ENCODE assay signal across 12 mouse cellular contexts in genomic region chr9:58441351-58442104, GRCm38 (mm10). TPM values are rescaled to one million over a fixed set of nuclear protein-coding genes. Genes with fewer than 3 reads are reported as not detected.
A peak's percentile ranks its signal among the peaks of the same experiment; 100 is the strongest.
DNase-seq lines count a peak whose midpoint lies in the region; ATAC-seq lines count a peak whose summit lies in the region.
"Had no signal": no experiment of that assay in that cellular context is flagged by ENCODE, and none has a peak within 500 bp of the region (broad histone marks: within the 10 kb centered on the region; RNA-seq: fewer than 3 reads in every experiment).

No protein-coding gene starts in this region.

- 72% methylated on average over 6 of the region's 6 CpGs for WGBS in midbrain, embryonic 15.5 days
- WGBS in midbrain, embryonic 14.5 days, result 83% methylated on average over 6 of the region's 6 CpGs
- WGBS in limb, embryonic 15.5 days, result 49% methylated on average over 6 of the region's 6 CpGs

- H3K9ac ChIP-seq in midbrain, embryonic 15.5 days, result no peak overlapping the region
- H3K9ac ChIP-seq in midbrain, embryonic 14.5 days (replicated peaks; ENCODE audit: low read length), result no peak overlapping the region
- H3K9ac ChIP-seq in limb, embryonic 15.5 days, result no peak overlapping the region
- H3K9ac ChIP-seq: liver, embryonic 13.5 days; midbrain, embryonic 12.5 days had no signal

- no peak for ATAC-seq in midbrain, embryonic 15.5 days (replicated peaks)
- ATAC-seq in midbrain, embryonic 14.5 days (ENCODE audit: low FRiP score, low TSS enrichment), result no peak
- no peak for ATAC-seq in limb, embryonic 15.5 days (ENCODE audit: insufficient number of reproducible peaks, low FRiP score, low TSS enrichment, low read depth)

- H3K27me3 ChIP-seq in midbrain, embryonic 15.5 days (replicated peaks), result no peaks in the 10 kb centered on the region
- H3K27me3 ChIP-seq in midbrain, embryonic 14.5 days (ENCODE audit: control insufficient read depth, insufficient read depth, low read length), result no peaks in the 10 kb centered on the region
- H3K27me3 ChIP-seq in limb, embryonic 15.5 days, result no peaks in the 10 kb centered on the region
- H3K27me3 ChIP-seq: liver, embryonic 13.5 days; midbrain, embryonic 12.5 days had no signal

- no peaks in the 10 kb centered on the region for H3K36me3 ChIP-seq in midbrain, embryonic 15.5 days (replicated peaks)
- H3K36me3 ChIP-seq in midbrain, embryonic 14.5 days (ENCODE audit: control insufficient read depth, insufficient read depth, low read length), result no peaks in the 10 kb centered on the region
- no peaks in the 10 kb centered on the region for H3K36me3 ChIP-seq in limb, embryonic 15.5 days
- H3K36me3 ChIP-seq: liver, embryonic 13.5 days; midbrain, embryonic 12.5 days had no signal

- H3K4me1 ChIP-seq in midbrain, embryonic 15.5 days, result peaks cover 42% of the 10 kb centered on the region
- H3K4me1 ChIP-seq in midbrain, embryonic 14.5 days (ENCODE audit: control insufficient read depth, insufficient read depth, low read length), result peaks cover 33% of the 10 kb centered on the region
- peaks cover 33% of the 10 kb centered on the region for H3K4me1 ChIP-seq in limb, embryonic 15.5 days
- H3K4me1 ChIP-seq: liver, embryonic 13.5 days had no signal

- no peak overlapping the region for H3K4me2 ChIP-seq in midbrain, embryonic 15.5 days
- no peak overlapping the region for H3K4me2 ChIP-seq in midbrain, embryonic 14.5 days (ENCODE audit: low read length)
- H3K4me2 ChIP-seq in limb, embryonic 15.5 days, result no peak overlapping the region
- H3K4me2 ChIP-seq: liver, embryonic 13.5 days; midbrain, embryonic 12.5 days had no signal

- H3K4me3 ChIP-seq in midbrain, embryonic 15.5 days, result no peak overlapping the region
- no peak overlapping the region for H3K4me3 ChIP-seq in midbrain, embryonic 14.5 days (replicated peaks; ENCODE audit: low read depth, low read length)
- no peak overlapping the region for H3K4me3 ChIP-seq in limb, embryonic 15.5 days
- H3K4me3 ChIP-seq: liver, embryonic 13.5 days; midbrain, embryonic 12.5 days had no signal

- H3K27ac ChIP-seq in midbrain, embryonic 15.5 days, result 0 out of 2 replicates have a peak overlapping the region, but pooled peaks have one; percentile 53
- H3K27ac ChIP-seq in midbrain, embryonic 14.5 days (replicated peaks; ENCODE audit: low read depth, low read length), result no peak overlapping the region
- peak overlapping the region; percentile 81 for H3K27ac ChIP-seq in limb, embryonic 15.5 days
- H3K27ac ChIP-seq: liver, embryonic 13.5 days; midbrain, embryonic 12.5 days had no signal

- peak; percentile 26 for DNase-seq in gastrocnemius, adult 18-20 months (ENCODE audit: low spot score)
- no peak for DNase-seq in gastrocnemius, adult 8-10 months (ENCODE audit: low spot score in 2 of 2)
- DNase-seq in midbrain, embryonic 14.5 days, result no peak
- DNase-seq in cerebellum, adult 11 months, result peak; percentile 32
- DNase-seq in layer of hippocampus, postnatal 10 days (ENCODE audit: low spot score in 2 of 2), result no peak
- no peak for DNase-seq in kidney, postnatal 10 days
- DNase-seq: kidney, postnatal 4 days; liver, embryonic 13.5 days; thymus, postnatal 14 days had no signal

- H3K9me3 ChIP-seq in midbrain, embryonic 15.5 days, result no peaks in the 10 kb centered on the region
- H3K9me3 ChIP-seq in midbrain, embryonic 14.5 days (ENCODE audit: control insufficient read depth, low read length), result no peaks in the 10 kb centered on the region
- no peaks in the 10 kb centered on the region for H3K9me3 ChIP-seq in limb, embryonic 15.5 days
- H3K9me3 ChIP-seq: liver, embryonic 13.5 days; midbrain, embryonic 12.5 days had no signal

RNA-seq across cellular contexts. Expression of gene Insyn1, which starts 46.9 kb away (rescaled TPM):
- total RNA-seq in gastrocnemius, adult 18-20 months (2021), result 10 to 100 TPM; 24.5 to 31.0 TPM
- total RNA-seq in gastrocnemius, adult 8-10 months (2022), result 10 to 100 TPM; 21.3 to 34.2 (median 28.3) TPM
- 10.9 and 14.2 TPM in 2 replicates for polyA plus RNA-seq in midbrain, embryonic 15.5 days (2015; fragmentation: Nextera tagmentation; extraction: Ambion mirVana)
- polyA plus RNA-seq in midbrain, embryonic 14.5 days (2014; fragmentation: Nextera tagmentation; extraction: Ambion mirVana), result 10.5 and 21.2 TPM in 2 replicates
- polyA plus RNA-seq in limb, embryonic 15.5 days (2015; fragmentation: Nextera tagmentation; extraction: Ambion mirVana), result 2.9 and 3.2 TPM in 2 replicates
- total RNA-seq in layer of hippocampus, postnatal 10 days (2021), result 100 to 1,000 TPM; 145 TPM

Comparison
In these comparisons a context has a peak if more than half of its experiments do, and no peak if none do; other contexts are left out.
1. DNase-seq: peak in gastrocnemius, adult 18-20 months (single experiment) and cerebellum, adult 11 months (single experiment); none in gastrocnemius, adult 8-10 months (0 of 2), midbrain, embryonic 14.5 days (single experiment), layer of hippocampus, postnatal 10 days (0 of 2) and kidney, postnatal 10 days (single experiment).
2. RNA of gene Insyn1, which starts 46.9 kb away (total RNA-seq): 145 TPM in layer of hippocampus, postnatal 10 days; 24.5 to 31.0 TPM in gastrocnemius, adult 18-20 months and 21.3 to 34.2 TPM in gastrocnemius, adult 8-10 months; every median in the first group is over 4 times any median in the second.